Mouse (Mus musculus) mature B cell (primary cell): ENCODE results near the gene Fbxo21.

ENCODE experiments used
- in situ Hi-C: fragments of 300-500 bp; cut with MboI; formaldehyde crosslinking; loops from 2 replicates; pipeline ENCODE4 v1.14.3; 2019

The Fbxo21 gene

DNA sequence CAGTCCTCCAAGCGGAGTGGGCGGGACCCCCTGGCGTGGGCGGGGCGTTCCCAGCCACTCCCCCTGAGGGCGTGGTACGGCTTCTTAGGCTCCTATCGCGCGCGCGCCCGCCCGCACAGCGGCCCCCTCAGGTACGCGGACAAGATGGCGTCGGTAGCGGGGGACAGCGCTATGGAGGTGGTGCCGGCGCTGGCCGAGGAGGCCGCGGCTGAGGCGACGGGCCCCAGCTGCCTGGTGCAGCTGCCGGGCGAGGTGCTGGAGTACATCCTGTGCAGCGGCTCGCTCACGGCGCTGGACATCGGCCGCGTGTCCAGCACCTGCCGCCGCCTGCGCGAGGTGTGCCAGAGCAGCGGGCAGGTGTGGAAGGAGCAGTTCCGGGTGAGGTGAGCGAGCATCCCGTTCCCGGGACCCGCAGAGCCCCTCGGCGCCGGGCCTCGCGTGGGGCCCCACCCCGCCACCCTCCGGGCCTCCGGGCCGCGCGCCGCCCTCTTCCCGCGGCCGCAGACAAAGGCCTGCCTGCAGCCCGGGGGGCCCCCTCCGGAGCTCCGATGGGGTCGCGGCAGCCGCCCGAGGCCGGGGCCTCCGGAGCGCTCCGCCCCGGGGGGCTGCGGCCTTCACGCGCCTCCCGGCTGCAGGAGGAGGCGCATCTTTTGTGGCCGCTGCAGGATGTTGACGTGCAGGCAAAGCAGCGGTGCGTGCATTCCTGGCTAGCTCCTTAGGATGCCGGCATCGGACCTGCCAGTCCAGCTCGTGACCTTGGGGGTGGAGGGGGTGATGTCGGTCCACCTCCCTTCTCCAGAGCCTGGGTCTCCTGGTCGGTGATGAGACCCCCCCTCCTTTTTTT is at the start of gene Fbxo21:
TSS of gene Fbxo21 (plus strand) at position 74 of the 844 bp plus-strand sequence.
- in situ Hi-C loops, result no loop called here

DNA sequence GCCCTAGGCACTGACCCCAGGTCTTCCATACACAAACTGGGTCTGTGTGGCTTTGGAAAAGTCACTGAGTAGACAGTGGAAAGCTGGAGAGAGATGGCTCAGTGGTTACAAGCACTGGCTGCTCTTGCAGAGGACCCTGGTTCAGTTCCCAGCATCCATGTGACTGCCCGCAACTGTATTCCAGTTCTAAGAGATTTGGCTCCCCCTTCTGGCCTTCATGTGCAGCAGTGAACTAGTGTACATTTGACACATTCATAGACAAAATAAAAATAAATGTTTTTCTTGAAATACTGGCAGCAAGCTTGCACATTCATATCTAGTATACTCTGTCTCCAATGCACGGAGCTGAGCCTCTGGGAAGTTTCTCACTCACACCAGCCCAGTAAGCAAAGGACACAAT is 48.0 kb upstream of the Fbxo21 start:
- in situ Hi-C loops, result loop anchor here (25.0 kb wide), 1 partner anchor 416 kb away; no protein-coding TSS in a partner anchor

DNA sequence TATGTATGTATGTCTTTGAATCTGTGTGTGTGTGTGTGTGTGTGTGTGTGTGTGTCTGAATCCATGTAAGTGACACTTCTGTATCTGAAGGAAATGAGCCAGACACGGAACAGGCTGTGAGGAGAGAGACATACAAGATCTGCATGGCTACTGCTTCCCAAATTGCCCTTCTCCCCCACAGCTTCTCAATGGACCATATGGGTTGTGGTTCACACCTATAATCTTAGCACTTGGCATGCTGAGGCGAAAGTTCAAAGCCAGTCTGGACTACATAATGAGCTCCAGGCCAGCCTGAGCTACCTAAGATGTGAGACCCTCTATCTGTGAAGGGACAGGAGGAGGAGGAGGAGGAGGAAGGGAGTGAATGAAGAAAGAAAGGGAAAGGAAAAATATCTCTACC is 44.3 kb upstream of the Fbxo21 start:
- in situ Hi-C loops, result loop anchor here (25.0 kb wide), 1 partner anchor 420 kb away; no protein-coding TSS in a partner anchor

DNA sequence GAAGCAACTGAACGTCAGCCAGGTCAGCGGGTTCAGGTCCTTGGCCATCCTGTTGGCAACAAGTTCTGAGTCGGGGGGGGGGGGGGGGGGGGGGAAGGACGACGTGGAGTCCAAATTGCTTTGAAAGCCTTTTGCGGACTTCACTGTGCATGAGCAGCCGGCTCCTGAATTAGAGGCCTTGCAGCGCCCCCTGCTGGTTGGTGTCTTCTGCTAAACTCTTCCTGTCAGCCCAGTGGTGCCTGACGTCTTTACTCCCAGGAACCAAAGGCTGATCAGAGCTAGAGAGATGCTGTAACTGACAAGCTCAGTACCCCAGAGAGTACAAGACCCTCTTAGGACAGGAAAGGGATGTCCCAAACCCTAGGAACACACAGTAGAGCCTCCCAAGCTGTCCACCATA is 43.7 kb upstream of the Fbxo21 start:
- in situ Hi-C loops, result loop anchor here (25.0 kb wide), 1 partner anchor 421 kb away; no protein-coding TSS in a partner anchor

DNA sequence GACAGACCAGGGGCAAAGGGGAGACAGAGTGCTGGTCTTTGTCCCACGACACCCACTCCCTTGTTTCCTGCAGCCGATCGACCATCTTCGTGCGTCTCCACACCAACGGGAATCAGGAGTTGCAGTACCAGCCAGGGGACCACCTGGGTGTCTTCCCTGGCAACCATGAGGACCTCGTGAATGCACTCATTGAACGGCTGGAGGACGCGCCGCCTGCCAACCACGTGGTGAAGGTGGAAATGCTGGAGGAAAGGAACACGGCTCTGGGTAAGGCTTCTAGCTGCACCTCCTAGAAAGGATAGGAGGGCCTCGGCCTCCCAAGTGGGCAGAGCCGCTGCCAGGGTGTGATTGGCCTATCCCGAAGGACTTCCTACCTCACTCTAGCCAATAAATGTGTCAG is 40.2 kb upstream of the Fbxo21 start:
- in situ Hi-C loops, result loop anchor here (25.0 kb wide), 1 partner anchor 424 kb away; no protein-coding TSS in a partner anchor

DNA sequence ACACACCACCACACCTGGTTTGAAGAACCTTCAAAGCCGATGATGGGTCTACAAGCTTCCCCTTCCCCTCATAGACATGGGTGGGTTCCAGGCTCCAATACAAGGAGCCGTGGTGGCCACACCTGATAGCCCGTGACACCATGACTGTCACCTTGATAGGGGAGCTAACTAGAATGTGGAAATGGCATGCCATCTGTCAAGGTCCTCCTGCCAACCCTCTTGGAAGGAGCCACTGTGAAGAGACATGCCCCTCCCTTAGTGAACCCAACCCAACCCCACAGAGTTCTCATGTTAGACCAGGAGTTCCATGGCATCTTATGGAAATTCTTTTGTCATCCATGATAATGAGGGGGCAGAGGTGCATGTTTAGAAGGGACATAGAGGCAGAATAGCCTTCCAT is 39.3 kb upstream of the Fbxo21 start:
- in situ Hi-C loops, result loop anchor here (25.0 kb wide), 1 partner anchor 425 kb away; no protein-coding TSS in a partner anchor

DNA sequence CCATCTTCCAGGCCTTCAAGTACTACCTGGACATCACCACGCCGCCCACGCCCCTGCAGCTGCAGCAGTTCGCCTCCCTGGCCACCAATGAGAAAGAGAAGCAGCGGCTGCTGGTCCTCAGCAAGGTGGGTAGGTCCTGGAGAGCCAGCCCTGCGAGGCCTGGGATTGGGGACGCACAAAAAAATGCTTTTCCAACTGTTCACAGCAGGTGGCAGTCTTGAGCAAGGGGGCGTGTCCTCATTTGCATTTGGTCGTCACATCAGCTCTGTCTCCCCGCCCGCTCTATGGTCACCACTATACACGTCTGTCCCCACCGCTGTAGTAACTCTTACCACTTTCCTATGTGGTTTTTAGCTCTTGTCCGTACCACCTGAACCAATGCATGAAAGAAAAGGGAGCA is 38.3 kb upstream of the Fbxo21 start:
- in situ Hi-C loops, result loop anchor here (25.0 kb wide), 1 partner anchor 426 kb away; no protein-coding TSS in a partner anchor

DNA sequence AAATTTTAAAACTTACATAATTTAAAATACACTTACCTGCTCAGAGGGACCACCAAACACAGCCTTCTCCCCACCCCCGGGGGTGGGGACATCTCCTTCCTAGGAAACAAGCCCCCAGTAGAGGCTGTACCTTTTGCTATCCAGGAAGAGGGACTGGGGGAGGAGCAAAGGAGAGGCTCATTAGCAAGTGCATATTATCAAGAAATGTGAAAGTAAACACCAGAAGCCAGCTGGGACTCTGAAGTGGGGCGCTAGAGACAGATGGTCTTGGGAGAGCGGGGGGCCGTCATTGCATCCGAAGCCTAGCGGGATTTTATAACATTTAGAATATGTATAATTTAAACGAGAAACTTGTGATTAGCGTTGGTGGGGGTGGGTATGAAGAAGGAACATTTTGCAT is 37.1 kb upstream of the Fbxo21 start:
- in situ Hi-C loops, result loop anchor here (25.0 kb wide), 1 partner anchor 427 kb away; no protein-coding TSS in a partner anchor

DNA sequence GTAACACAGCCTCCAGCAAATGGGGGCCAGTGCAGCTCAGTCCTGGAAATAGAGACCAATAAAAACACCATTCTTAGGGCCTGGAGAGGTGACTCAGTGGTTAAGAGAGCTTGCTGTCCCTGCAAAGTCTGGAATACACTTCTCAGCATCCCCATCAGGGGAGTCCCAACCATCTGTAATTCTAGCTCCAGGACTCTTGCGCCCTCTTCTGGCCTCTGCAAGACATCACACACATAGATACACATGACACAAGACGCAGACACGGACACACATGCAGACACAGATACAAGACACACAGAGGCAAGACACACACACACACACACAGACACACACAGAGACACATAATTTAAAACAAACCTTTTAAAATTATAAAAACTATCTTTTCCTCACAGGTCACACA is 35.0 kb upstream of the Fbxo21 start:
- in situ Hi-C loops, result loop anchor here (25.0 kb wide), 1 partner anchor 429 kb away; no protein-coding TSS in a partner anchor

DNA sequence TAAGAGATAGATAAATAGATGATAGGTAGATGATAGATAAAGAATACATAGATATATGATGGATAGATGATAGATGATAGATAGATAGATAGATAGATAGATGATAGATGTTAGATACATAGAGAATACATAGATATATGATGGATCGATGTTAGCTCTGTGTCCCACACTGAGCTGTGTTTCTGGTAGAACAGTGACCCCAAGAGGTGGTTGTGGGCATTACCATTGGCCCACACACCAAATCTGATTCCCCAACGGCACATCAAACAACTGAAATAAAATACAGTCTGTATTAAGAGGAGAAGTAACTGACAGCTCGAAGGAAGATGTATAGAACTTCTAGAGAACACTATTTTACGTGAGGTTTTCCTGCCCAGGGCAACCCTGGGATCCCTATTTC is 29.9 kb upstream of the Fbxo21 start:
- in situ Hi-C loops, result loop anchor here (25.0 kb wide), 1 partner anchor 434 kb away; no protein-coding TSS in a partner anchor

DNA sequence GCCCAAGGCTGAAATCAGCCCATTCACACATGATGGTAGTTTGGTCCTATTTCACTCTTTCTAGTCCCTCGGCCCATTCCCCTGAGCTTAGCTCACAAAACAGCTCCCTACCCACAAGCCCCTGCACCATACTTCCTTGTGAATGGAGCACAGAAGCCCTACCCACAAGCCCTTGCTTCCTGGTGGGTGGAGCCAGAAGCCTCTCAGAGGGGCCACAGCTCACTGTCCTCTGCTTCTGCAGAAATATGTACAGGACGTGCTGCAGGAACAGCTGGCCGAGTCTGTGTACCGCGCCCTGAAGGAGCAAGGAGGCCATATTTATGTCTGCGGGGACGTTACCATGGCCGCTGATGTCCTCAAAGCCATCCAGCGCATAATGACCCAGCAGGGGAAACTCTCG is 27.1 kb upstream of the Fbxo21 start:
- in situ Hi-C loops, result loop anchor here (25.0 kb wide), 1 partner anchor 437 kb away; no protein-coding TSS in a partner anchor

DNA sequence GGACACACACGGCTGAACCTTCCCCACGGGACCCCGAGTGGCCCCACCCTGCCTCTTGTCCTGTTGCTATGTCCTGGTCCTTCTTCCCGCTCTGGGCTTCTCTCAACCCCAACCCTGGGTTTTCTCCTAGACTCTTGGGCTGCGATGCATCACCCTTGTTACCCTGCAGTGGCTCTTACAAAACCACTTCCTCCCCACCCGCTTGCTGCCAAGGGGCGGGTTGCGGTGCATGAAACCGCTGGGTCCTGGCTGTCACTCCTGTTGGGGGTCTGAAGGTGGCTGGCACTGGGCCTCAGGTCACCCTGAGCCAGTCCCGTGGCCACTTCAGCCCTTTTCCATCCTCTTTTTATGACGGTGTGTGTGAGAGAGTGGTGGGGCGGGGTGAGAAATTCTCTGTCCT is 22.6 kb upstream of the Fbxo21 start:
- in situ Hi-C loops, result no loop called here

DNA sequence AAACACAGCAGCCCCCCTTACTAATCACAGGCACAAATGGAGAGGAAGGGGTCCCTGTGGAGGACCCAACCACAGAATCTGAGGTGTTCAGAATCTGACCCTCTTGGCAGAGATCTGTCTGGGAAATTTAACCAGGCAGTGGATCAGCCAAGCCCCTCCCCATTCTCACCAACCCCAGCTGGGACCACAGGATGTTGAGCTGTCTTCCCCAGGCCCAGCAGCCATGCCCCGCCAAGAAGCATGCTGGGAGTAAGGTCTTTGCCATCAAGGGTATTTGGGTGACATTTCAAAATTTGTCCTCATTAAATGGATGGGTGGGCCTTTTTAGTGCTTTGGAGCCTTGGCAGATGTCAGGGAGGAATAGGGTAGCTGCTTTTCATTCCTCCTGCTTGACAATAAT is 22.1 kb upstream of the Fbxo21 start:
- in situ Hi-C loops, result no loop called here

DNA sequence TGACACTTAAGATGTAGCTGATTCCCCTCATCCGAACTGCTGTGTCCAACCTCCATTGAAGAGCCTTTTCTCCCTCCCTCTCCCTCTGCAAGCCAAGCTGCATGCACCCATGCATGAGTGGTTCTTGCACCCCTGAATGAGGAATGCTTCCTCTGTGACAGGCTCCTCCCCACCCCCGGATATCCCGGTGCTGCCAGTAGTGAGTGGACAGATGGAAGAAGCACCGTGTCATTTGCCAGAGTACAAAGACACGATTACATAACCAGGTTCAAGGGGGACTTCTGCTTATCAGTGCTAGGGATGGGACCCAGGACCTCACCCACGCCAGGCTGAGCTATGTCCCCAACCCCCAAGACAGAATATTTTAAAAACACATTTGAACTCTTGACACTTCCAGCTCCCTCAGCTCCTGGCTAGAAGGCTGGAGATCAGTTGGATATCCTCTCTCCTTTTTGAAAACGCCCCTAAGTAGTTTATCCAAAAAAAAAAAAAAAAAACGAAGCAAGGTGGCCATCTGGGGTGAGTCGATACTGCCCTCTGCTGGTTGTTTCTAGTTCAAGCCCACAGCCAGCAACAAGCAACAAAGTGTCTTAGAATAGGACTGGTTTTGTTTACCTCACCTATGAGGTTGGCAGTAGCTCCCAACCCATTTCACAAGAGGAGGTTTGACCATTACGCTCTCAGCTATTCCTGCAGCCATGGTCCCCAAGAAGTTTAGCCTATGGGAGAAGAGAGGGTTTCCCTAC is 20.7 kb upstream of the Fbxo21 start:
- in situ Hi-C loops, result no loop called here

DNA sequence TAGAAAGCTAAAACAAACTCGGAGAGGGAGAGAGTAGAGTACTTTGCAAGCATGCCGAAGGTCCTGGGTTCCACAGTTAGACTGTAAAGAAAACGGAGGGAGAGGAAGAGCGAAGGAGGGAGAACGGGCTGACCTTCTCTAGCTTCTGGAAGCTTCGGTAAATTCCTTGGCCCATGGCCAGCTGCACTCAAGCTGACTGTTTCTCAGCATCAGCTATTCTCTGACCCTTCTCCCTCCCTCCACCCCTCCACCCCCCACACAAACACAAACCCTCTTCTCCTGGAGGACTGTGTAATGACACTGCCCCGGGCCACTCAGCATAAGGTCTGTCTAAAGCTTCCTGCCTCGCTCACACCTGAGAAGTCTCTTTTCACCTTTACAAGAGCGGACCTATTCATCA is 11.8 kb upstream of the Fbxo21 start:
- in situ Hi-C loops, result no loop called here

DNA sequence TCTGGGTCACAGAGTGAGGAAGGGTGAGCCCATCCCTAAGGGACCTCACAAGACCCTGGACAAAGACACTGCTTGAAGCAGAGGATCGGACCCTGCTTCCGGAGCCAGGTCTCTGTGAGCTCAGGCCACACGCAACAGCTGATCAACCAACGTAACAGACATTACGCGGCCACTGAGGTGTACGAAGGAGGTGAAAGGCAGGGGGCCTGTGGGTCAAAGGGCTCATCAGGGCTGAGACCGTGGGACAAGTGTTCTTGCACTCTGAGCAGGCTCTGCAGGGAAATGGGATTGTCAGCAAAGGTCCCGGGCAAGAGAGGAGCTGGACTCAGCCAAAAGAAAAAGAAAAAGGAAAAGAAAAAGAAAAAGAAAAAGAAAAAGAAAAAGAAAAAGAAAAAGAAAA is 9.6 kb upstream of the Fbxo21 start:
- in situ Hi-C loops, result no loop called here

DNA sequence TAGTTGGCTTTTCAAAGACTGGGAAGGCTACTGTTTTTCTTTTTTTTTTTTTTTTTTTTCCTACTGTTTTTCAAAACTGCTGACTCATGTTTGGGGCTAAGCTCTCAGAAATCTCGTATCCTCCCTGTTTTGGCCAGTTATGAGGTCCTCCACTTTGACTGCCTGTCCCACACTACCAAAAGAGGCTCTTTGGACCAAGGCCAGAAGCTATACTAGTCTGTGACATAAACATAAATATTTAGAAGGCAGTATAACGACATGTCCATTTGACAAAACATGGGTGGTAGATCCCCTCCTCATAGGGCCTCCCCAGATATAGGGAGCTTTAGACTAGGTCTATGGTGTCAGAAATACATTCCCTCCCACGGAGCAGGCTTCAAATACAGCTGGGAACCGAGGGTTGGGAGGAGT is 8.9 kb upstream of the Fbxo21 start:
- in situ Hi-C loops, result no loop called here

DNA sequence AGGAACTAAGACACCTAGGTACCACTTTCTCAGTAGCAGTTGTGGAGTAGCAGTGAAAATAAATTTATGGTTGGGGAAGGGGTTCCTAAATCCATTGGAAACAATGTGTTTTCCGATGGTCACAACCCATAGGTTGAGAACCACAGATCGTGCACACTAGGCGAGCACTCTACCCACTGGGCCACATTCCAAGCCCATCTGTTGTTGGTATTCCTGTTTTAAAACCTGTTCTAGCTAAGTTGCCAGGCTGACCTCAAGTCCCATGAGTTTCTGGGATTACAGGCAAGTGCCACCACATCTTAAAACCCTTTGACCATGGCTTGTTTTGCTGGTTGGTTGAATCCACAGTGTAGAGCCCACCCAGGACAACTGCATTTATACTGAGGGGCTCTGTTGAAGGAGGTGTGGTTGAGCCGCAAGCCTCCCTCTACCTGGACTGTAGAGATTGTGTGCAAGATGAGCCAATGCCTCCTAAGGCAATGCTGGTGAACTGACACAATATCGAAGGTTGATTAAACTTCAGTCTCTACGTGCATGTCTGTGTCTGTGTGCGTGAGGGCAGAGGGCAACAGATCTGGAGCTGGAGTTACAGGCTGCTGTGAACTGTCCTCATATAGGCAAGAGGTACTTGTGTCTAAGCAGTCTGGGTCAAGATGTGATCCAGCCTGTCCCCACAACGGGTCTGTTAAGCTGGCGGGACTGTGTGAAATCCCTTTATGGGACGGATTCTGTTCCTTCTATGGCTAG is 6.7 kb upstream of the Fbxo21 start:
- in situ Hi-C loops, result no loop called here

DNA sequence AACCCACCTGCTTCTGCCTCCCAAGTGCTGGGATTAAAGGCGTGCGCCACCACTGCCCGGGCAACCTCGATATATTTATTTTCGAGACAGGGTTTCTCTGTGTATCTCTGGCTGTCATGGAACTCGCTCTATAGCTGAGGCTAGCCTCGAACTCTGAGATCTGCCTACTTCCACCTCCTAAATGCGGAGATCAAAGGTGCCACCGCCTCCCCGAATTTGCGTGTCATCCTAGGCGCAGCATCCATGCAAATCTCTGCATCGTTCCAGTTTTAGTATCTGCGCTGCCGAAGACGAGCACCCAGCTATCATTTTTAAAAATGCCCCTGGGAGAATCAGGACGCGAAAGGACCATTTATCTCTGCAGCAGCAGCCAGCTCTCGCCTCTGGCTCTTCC is 270 bp upstream of the Fbxo21 start:
- in situ Hi-C loops, result no loop called here

DNA sequence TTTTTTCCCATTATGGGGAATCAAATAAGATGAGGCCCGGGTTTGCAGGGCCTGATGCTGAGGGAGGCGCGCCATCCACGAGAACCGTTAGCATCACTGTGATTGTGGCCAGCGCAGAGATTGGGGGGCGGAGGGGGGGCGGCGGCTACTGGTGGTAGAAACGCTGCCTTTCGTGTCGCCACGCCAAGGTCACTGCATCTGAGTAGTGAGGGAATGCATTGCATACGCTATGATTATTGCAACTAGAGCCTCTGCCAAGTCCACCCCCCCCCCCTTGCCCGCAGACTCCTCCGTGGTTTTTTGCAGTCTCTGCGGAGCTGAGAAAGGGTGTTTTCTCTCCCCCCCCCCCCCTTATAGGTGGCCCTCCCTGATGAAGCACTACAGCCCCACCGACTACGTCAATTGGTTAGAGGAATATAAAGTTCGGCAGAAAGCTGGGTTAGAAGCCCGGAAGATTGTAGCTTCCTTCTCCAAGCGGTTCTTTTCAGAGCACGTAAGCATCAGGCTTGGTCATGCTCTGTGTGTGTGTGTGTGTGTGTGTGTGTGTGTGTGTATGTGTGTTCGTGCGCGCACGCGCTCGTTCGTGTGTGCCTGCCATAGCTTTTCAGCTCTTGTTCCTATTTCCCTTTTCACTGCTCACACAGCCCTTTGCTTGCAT is 1.1 kb downstream of the Fbxo21 start:
- in situ Hi-C loops, result no loop called here

DNA sequence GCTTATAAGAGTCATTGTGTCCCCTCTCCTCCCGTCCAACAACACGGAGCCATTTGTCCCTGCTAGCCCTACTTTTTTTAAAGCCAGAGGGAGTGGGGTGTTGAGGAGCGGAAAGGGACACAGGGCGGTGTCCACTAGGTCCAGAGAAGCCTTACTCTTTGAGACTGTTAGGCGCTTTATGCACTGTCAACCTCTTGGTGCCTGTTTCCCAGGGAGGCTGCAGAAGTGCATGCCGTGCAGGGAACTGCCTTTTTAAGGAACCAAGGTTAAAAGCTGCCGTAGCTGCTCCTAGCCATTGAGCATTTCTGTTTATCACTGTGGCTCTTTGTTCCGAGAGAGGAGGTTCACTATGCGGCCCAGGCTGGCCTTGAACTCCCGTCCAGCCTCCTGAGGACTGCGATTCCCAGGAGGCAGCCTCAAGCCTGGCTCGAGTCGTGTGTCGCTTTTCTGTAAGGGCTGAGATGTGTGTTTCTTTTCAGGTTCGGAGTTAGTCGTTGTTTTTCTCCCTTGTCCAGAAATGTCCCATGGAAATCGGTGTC is 1.7 kb downstream of the Fbxo21 start:
- in situ Hi-C loops, result no loop called here
